In genomic region chr10:13861115-13861909, GRCm38 (mm10) we compare ENCODE assay signal across 8 mouse cellular contexts. TPM values are rescaled to one million over a fixed set of nuclear protein-coding genes. Genes with fewer than 3 reads are reported as not detected.
DNase-seq lines count a peak whose midpoint lies in the region; ATAC-seq and TF ChIP-seq lines count a peak whose summit lies in the region.

No protein-coding gene starts in this region.

- no peak for TF ChIP-seq POLR2A in CH12.LX (IDR thresholded peaks at IDR 0.05; ENCODE audit: low read depth, low read length)

- WGBS in heart, embryonic 16.5 days: 24% methylated on average over 11 of the region's 11 CpGs
- 60% methylated on average over 11 of the region's 11 CpGs for WGBS in liver, embryonic 16.5 days (ENCODE audit: insufficient replicate concordance)

- no peaks in the 10 kb centered on the region for H3K36me3 ChIP-seq in CH12.LX (replicated peaks in 1 of 2; ENCODE audit: control insufficient read depth in 1 of 2, insufficient read depth in 1 of 2, low read length in 1 of 2)
- no peaks in the 10 kb centered on the region for H3K36me3 ChIP-seq in heart, embryonic 16.5 days (ENCODE audit: control insufficient read depth, insufficient read depth)
- no peaks in the 10 kb centered on the region for H3K36me3 ChIP-seq in liver, embryonic 16.5 days (ENCODE audit: control insufficient read depth, insufficient read depth)

- H3K4me3 ChIP-seq in CH12.LX (replicated peaks in 1 of 3; ENCODE audit: low read depth in 2 of 3, low read length in 2 of 3, poor library complexity in 1 of 3): no peak overlapping the region
- H3K4me3 ChIP-seq in heart, embryonic 16.5 days (ENCODE audit: low read length): peak overlapping the region; percentile 34
- no peak overlapping the region for H3K4me3 ChIP-seq in liver, embryonic 16.5 days (ENCODE audit: low read depth, low read length)

- in situ Hi-C loops in CH12.LX (cut with MboI; ENCODE audit: low pct_ligation_motif_present, low pct_unique_long_range_greater_than_20kb, low sequenced_read_pairs): no loop called here

- no peak overlapping the region for H3K4me2 ChIP-seq in CH12.LX (ENCODE audit: insufficient read depth, low read depth, poor library complexity, severe bottlenecking)
- peak overlapping the region; percentile 59 for H3K4me2 ChIP-seq in heart, embryonic 16.5 days (ENCODE audit: low read depth, low read length)
- H3K4me2 ChIP-seq in liver, embryonic 16.5 days (ENCODE audit: low read depth, low read length): no peak overlapping the region; the same call in 1 of the 2 replicates

- H3K27ac ChIP-seq in CH12.LX (ENCODE audit: insufficient read depth, low read depth): no peak overlapping the region
- H3K27ac ChIP-seq in heart, embryonic 16.5 days (ENCODE audit: low read length): peak overlapping the region; percentile 56
- no peak overlapping the region for H3K27ac ChIP-seq in liver, embryonic 16.5 days (ENCODE audit: low read length)

- dilution Hi-C loops in CH12.LX (cut with MboI; ENCODE audit: extremely low pct_ligation_motif_present, extremely low pct_unique_long_range_greater_than_20kb, low sequenced_read_pairs): no loop called here

- no peak for TF ChIP-seq CTCF in CH12.LX (conservative IDR thresholded peaks at IDR 0.05 in 1 of 2, IDR thresholded peaks at IDR 0.05 in 1 of 2; ENCODE audit: low read depth in 2 of 2, low read length in 2 of 2)

- no peak for DNase-seq in CH12.LX (ENCODE audit: extremely low read depth)
- peak; percentile 64 for DNase-seq in embryo, embryonic 11 days
- peak; percentile 42 to 55 for DNase-seq in kidney, postnatal 36 days
- DNase-seq in right cerebral cortex, postnatal 10 days (ENCODE audit: low spot score in 2 of 2): peak; percentile 72 to 74

- no peak overlapping the region for H3K9ac ChIP-seq in CH12.LX (ENCODE audit: insufficient read depth, low read depth)
- peak overlapping the region; percentile 42; the same call in 1 of the 2 replicates for H3K9ac ChIP-seq in heart, embryonic 16.5 days (ENCODE audit: low read length)
- H3K9ac ChIP-seq in liver, embryonic 16.5 days (ENCODE audit: low read depth, low read length): no peak overlapping the region

- peak; percentile 41 for ATAC-seq in heart, embryonic 16.5 days (replicated peaks; ENCODE audit: extremely low read depth, insufficient read depth, low FRiP score)
- ATAC-seq in liver, embryonic 16.5 days (ENCODE audit: low read depth): peak; percentile 55
- no peak for ATAC-seq in erythroblast, adult 5-6 weeks (replicated peaks; ENCODE audit: low FRiP score, poor library complexity, severe bottlenecking)
- no peak for ATAC-seq in megakaryocyte progenitor cell, adult 5-6 weeks (replicated peaks; ENCODE audit: poor library complexity)

- no peaks in the 10 kb centered on the region for H3K9me3 ChIP-seq in CH12.LX (replicated peaks; ENCODE audit: low read length)
- H3K9me3 ChIP-seq in heart, embryonic 16.5 days (replicated peaks; ENCODE audit: control insufficient read depth, low read length): no peaks in the 10 kb centered on the region
- H3K9me3 ChIP-seq in liver, embryonic 16.5 days (replicated peaks; ENCODE audit: control insufficient read depth, low read length): no peaks in the 10 kb centered on the region

- no peak for TF ChIP-seq EP300 in CH12.LX (IDR thresholded peaks at IDR 0.05; ENCODE audit: low read length)

- H3K4me1 ChIP-seq in CH12.LX (ENCODE audit: control insufficient read depth in 1 of 2, insufficient read depth in 2 of 2): 0 out of 4 replicates have a peak, but pooled peaks cover 0 to 3% of the 10 kb centered on the region in 2 experiments
- H3K4me1 ChIP-seq in heart, embryonic 16.5 days (ENCODE audit: control insufficient read depth, insufficient read depth, low read length): peaks cover 25% of the 10 kb centered on the region
- no peaks in the 10 kb centered on the region for H3K4me1 ChIP-seq in liver, embryonic 16.5 days (ENCODE audit: control insufficient read depth, low read depth, low read length)

- TF ChIP-seq RAD21 in CH12.LX (IDR thresholded peaks at IDR 0.05; ENCODE audit: low read depth, low read length): no peak

- H3K79me2 ChIP-seq in CH12.LX (replicated peaks; ENCODE audit: control insufficient read depth, extremely low read depth, insufficient read depth, poor library complexity, severe bottlenecking): no peaks in the 10 kb centered on the region; the same call in 1 of the 2 replicates

- H3K27me3 ChIP-seq in CH12.LX (replicated peaks): no peaks in the 10 kb centered on the region
- no peaks in the 10 kb centered on the region for H3K27me3 ChIP-seq in heart, embryonic 16.5 days (ENCODE audit: control insufficient read depth, insufficient read depth, low read length)
- no peaks in the 10 kb centered on the region for H3K27me3 ChIP-seq in liver, embryonic 16.5 days (ENCODE audit: control insufficient read depth, insufficient read depth, low read depth, low read length)

TF ChIP-seq in CH12.LX, 34 proteins besides CTCF, POLR2A, EP300 and RAD21:
- no peak for TF ChIP-seq SMC3 (IDR thresholded peaks at IDR 0.05; ENCODE audit: low read depth, low read length)
- TF ChIP-seq CHD1 (IDR thresholded peaks at IDR 0.05; ENCODE audit: low read depth, low read length): no peak
- TF ChIP-seq BHLHE40 (IDR thresholded peaks at IDR 0.05; ENCODE audit: low read depth, low read length): 0 out of 2 replicates have a peak, but pooled peaks have one; percentile 12
- TF ChIP-seq PAX5 (IDR thresholded peaks at IDR 0.05; ENCODE audit: low read length): no peak
- no peak for TF ChIP-seq NELFE (IDR thresholded peaks at IDR 0.05; ENCODE audit: low read depth, low read length)

RNA-seq across cellular contexts. Expression of gene Aig1, which starts 7.5 kb away (rescaled TPM):
- total RNA-seq in CH12.LX (2012; rRNA removed) (7.0 and 10.8 TPM in 2 replicates), CH12.LX (2014; rRNA removed) (1.2 and 1.6 TPM in 2 replicates)
- polyA plus RNA-seq in CH12.LX (2012; ENCODE audit: insufficient read length, low read depth): 1.8 and 2.4 TPM in 2 replicates
- 69.5 and 71.3 TPM in 2 replicates for polyA plus RNA-seq in heart, embryonic 16.5 days (2015; fragmentation: Nextera tagmentation; extraction: Ambion mirVana)
- polyA plus RNA-seq in liver, embryonic 16.5 days (2015; fragmentation: Nextera tagmentation; extraction: Ambion mirVana): 14.1 and 18.0 TPM in 2 replicates
- 3.1 and 10.4 TPM in 2 replicates for total RNA-seq in erythroblast, adult 5-6 weeks (2015; ENCODE audit: low replicate concordance)
- 0.14 and 2.2 TPM in 2 replicates for total RNA-seq in erythroblast, adult 5-6 weeks (2017; ENCODE audit: low replicate concordance)
- 11.7 and 23.6 TPM in 2 replicates for total RNA-seq in megakaryocyte progenitor cell, adult 5-6 weeks (2015)
- 8.8 and 9.6 TPM in 2 replicates for total RNA-seq in megakaryocyte progenitor cell, adult 5-6 weeks (2017)

Comparison
In these comparisons a context has a peak if more than half of its experiments do, and no peak if none do; other contexts are left out.
1. ATAC-seq: peak in heart, embryonic 16.5 days (single experiment) and liver, embryonic 16.5 days (single experiment); none in erythroblast, adult 5-6 weeks (single experiment) and megakaryocyte progenitor cell, adult 5-6 weeks (single experiment).